Mouse (Mus musculus) bone marrow macrophage, adult 2 months (primary cell): ENCODE results near the gene Nfib.

Experiments
- CTCF ChIP-seq: IDR thresholded peaks from 2 replicates; pipeline ENCODE4 v1.5.1; 2012; ENCODE audit warnings: low read depth, mild to moderate bottlenecking, low read length, moderate library complexity
- POLR2A ChIP-seq: IDR thresholded peaks from 2 replicates; pipeline ENCODE4 v1.6.1; 2012; ENCODE audit warnings: mild to moderate bottlenecking, low read depth, low read length, borderline replicate concordance

- no peak for TF ChIP-seq CTCF
- no peak for TF ChIP-seq POLR2A
These were observed 167.3 kb downstream of the Nfib start for GRCm38 (mm10) chr4:82538069-82538811.
